Mouse (Mus musculus): Measurements from ENCODE around the gene Plce1.

Gene Plce1

GRCm38 (mm10) chr19:38820186-38820804 lies 339.4 kb downstream of the Plce1 start:
- DNase-seq (ENCODE audit: low read depth): peak; percentile 85

- DNase-seq (ENCODE audit: low read depth): no peak
These were observed 352.3 kb downstream of the Plce1 start for GRCm38 (mm10) chr19:38833224-38833623.

All from c-Kit-positive CD71-positive TER-119-negative erythroid progenitor cells, embryonic 14.5 days (primary cell).